Mouse (Mus musculus): ENCODE measurements around the gene Smyd3.
A peak's percentile ranks its signal among the peaks of the same experiment; 100 is the strongest.

Gene Smyd3

DNA sequence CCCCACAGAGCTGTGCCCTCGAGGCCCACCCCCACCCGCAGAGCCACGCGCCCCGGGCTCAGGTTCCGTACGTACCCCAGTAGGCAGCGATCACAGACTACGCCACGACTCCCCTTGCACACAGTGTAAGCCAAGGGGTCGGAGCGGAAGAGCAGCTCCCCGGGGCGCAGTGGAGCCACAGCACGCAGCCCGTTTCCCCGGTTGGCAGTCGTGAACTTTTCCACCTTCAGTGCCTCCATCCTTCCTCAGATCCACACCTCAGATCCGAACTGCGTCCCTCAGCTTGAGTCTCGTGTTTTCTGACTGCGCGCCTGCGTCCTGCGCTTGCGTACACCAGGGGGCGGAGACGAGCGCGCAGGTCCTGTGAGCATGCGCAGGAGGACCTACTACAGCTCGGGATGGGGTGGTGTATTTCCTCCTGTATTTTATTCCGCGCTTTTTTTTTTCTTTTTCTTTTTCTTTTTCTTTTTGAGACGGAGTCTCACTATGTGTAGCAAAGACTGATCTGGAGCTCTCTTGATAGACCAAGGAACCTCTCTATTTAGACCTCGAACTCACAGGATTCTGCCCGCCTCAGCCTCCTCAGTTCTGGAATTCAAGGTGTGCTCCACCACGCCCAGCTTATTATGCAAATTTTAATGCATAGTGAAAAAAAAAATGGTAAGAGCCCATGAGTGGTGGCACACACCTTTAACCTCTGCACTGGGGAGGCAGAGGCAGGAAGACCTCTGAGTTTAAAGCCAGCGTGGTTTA, at the start of gene Smyd3:
Smyd3 (minus strand) TSS at position 329 of the 753 bp plus-strand sequence.
- peak; percentile 73 for DNase-seq (ENCODE audit: low read depth, low spot score)

DNA sequence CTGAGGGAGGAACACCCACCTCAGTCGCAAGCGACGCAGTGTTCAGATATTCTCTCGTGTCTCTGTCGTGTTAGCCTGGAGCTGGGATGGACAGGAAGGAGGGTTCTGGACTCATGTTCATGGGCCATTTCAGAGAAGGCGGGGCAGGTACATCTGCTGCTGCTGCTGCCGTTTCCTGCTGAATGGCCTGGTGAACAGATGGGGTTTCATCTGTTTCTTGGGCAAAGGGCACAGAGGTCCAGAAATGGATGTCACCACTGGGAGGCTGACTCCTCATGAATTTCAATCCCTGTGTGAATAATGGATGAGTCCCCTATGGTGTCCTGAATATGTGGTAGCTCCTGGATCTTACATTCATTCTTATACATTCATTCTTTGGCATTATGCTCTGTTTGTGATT, 49.7 kb upstream of the Smyd3 start:
- DNase-seq (ENCODE audit: low read depth, low spot score) = no peak

DNA sequence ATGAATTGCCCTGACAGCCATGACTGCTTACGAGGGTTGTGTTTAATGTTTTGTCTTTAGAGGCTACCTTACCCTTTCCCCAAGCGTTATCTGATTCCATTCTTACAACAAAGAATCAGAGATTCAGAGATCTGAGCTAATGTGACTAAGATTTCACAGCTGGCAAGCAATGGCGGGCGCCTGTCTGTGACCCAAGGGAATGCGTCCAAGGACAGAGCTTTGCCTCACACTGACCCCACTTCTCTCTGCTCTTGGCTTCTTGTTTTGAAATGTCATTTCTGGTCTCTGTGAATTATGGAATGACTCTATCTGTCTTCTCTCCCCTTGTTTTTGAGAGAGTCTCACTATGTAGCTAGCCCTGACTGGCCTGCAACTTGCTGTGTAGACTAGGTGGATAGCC, 46.1 kb upstream of the Smyd3 start:
- no peak for DNase-seq (ENCODE audit: low read depth, low spot score)

DNA sequence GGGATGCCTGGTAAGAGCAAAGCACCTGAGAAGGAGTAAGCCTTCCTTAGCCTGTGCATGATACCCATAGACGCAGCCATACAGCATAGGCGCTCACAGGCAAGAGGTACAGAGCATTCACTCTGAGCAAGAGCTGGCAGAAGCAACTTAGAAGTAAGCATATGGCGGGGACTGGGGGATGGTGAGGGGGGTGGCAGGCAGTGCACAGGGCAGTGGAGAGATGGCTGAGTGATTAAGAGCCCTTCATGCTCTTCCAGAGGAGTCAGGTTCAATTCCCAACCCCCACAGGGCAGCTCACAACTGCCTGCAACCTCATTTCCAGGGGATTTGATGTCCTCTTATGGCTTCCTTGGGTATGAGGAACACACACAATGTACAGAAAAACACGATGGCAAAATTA, 45.4 kb upstream of the Smyd3 start:
- no peak for DNase-seq (ENCODE audit: low read depth, low spot score)

DNA sequence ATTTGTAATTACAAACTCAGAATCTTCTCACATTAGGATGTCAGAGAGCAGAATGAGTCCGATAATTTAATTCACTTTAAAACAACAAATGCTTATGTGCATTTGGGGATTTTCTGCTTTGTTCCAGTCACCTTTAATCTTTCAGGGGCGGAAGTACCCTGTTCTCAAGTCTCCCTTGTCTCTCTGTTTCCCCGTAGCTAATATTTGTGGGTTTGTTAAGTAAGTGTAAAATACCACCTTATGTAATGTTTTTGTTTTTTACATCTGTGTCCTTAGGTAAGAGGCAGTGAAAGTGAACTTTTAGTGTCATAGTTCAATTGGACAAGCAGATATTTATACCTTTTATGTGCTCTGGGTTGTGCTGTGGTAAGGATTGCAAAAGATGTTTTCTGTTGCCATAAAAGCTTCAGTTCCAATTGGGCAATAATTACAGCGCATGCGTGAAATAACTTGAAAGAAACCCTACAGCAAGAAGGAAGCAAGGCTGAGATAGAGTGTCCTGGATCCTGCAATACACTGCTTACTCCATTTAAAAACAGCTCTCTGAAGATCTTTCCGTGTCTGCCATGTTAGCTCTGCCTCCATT, 43.1 kb upstream of the Smyd3 start:
- no peak for DNase-seq (ENCODE audit: low read depth, low spot score)

DNA sequence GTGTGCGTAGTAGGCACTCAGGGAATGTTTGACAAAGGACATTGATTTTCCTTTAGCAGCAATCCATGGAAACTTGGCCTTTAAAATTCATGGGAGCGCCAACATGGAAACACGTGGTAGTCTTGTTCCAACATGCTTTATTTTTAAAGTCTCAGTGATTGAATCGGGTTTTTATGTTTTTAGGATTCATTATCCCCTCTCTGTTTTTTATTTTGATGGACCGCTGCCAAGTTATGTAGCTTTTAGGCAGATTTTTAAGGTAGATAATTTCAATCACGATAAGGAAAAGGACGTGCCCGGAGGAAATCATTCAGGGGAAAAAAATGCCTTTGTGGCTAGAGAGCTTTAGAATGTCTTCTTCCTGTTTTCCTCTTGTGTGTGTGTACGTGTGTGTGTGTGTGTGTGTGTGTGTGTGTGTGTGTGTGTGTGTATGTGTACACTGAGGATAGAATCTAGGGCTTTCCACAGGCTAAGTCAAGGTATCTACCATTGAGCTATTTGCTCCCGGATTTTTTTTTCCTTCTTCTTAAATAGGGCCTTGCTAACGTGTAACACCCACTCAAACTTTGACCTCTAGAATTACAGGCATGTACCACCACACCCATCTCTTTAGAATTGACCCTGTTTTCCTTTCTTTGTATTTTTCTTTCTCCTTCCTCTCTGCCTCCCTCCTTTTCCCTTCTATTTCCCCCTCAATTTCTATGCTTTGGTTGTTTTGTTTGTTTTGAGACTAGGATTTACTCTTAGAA, 41.8 kb upstream of the Smyd3 start:
- DNase-seq (ENCODE audit: low read depth, low spot score) = no peak

DNA sequence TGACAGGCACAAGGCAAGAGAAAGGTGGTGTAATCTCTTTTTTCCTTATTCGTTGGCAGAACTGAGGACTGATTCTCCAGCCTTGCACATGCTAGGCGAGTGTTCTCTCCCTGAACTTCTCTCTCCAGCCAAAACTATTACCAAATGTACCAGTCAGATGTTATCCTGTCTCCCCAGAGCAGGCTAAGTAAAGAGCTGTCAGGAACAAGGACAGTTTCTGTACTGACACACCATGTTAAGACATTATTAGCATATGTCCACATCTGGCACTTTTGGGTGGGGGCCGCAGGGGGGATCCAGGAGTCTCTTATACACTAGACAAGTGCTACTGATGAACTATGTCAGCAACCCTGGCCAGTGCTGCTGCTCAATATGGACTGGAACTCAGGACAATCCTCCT, 39.1 kb upstream of the Smyd3 start:
- no peak for DNase-seq (ENCODE audit: low read depth, low spot score)

DNA sequence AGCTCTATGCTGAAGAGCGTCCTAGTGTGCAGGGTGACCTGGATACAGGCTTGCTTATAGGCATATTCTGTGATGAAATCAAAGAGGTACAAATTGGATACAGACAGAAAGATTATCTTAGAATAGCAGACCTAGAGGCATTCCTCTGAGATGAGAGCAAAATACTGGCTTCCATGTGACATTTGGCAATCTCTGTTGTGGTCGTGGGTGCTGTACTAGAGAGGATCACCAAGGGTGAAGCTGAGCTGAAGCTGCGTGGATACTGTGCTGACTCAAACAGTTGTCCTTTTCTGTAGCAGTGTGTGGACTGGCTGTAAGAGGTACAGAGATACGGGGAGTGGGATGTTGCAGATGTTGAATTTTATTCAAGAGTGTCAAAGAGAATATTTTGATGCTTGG, 36.1 kb upstream of the Smyd3 start:
- no peak for DNase-seq (ENCODE audit: low read depth, low spot score)

DNA sequence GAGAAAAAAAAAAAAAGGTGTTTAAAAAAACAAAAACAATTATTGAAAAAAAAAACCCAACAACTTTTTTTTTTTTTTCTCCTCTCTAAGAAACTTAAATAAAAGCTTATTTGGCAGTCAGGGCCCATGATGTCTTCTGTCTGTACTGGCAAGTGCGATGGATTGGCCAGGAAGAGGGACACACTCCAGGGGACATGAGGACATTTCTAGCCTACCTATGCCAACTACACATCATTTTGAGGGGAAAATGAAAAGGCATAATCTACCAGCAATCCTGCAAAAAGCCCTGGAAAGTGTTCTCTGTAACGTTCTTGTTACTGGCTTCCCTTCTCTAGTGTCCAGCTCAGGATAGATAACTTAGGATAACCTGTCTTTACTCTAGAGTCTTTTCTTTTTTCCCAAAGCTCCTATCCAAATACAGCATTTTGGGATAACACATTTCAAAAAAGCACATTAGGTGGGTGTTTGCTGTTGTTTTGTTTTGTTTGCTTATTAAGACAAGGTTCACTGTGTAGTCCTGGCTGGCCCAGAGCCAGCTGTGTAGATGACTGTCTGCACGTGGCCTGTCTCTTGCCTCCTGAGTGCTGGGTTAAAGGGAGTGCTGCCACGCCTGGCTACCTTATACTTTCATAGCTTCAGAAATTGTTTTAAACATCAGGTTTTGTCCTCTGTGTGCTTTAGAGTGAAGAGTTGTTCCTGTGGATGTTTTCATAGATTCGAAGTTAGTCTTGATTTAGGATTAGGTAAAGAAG, 35.5 kb upstream of the Smyd3 start:
- DNase-seq (ENCODE audit: low read depth, low spot score) = peak; percentile 13

DNA sequence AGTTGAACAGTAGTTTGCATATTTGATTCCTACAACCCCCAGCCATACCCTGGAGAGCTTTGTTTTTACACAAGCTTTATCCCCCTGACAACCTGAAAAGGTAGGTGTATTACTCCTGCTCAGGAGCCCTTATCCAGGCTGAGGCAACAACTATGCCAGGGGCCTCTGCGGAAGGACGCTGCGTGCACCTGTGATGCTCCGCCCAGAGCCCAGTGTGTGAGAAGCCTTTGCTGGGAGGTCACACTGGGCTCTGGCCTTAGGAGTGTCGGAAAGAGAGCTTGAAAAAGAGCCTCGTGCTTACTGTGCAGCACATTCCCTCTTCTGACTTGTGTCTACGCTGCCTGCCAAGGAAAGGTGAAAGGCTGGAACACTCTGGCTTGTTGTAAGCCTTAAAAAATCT, 34.9 kb upstream of the Smyd3 start:
- DNase-seq (ENCODE audit: low read depth, low spot score) = no peak

DNA sequence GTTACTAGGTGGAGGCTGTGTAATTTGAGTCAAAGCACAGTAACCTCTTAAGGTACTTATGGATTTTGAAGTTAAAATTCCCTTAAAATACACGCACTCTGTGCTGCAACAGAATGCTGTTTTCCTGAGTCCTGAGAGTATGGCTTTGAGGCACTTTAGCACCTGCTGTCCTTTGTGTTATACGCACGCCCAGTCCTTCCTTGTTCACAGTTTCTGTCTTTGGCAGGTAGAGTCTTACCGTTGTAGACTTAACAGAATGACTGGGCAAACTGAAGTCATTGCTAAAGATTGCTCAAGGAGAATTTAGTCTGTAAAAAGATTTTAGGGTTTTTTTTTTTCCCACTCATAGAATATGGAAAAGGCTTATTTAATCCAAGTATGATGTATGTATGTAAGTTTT, 34.1 kb upstream of the Smyd3 start:
- DNase-seq (ENCODE audit: low read depth, low spot score) = no peak

DNA sequence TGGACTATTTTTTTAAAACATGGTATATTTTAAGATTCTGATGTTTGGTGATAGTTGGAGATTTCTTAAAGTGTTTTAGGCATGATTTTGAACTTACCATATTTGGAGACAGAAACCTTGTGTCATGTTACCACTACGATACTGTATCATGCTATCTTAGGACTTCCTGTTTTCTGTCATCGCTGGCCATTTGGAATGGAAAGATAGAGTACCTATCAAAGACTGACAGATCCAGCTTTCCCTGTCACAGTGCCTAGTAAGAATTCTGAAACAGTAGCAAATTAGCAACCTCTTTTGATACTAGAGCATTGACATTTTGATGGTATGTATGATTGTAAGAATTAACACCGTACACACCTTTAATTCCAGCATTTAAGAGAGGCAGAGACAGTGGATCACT, 33.5 kb upstream of the Smyd3 start:
- no peak for DNase-seq (ENCODE audit: low read depth, low spot score)

DNA sequence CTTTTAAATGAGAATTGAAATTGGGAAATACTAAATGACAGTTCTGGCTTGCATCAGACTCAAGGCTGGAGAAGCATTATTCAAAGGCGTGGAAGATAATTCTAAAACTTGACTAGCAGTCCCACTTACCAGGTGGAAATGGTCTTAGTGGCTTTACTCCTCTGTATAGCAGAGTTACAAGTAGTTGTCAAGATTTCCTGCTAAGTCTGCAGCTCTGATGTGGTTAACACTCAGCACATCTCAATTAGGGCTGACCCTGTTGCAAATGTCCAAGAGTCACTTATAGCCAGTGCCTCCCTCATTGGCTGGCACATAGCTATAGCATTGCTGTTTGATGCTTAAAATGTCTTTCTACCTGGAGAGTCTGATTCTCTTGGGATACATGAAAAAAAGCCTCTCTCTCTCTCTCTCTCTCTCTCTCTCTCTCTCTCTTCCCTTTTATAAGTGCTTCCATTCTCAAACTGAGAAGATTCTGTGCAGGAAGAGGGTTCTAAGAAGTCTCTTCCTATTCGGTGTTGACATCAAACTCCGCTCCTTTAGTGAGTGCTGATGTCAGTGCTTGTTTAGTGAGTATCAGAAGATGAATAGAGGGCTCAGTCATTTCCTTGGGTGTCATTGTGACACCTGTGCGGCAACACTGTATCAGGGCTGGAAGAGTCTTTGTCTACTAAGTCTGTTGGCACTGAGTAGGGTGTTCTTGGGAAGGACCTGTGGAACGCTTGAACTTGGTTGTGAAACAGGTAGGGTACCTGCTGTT, 31.3 kb upstream of the Smyd3 start:
- no peak for DNase-seq (ENCODE audit: low read depth, low spot score)

DNA sequence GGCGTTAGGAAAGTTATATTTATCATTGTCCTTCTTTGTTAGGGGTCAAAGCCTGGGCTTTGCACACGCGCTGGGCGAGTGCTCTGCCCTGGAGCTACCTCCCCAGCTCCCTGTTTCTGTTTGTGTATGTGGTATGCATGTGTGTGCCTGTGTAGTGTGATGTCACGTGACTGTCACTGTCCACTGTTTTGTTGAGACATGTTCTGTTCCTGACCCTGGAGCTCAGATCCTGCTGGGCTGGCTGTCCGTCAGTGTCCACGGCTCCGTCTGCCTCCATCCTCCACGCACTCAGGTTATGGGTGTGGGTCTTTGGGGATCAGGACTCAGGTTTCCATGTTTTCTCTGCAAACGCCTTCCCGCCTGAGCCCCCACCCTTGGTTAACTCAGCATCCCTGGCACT, 30.4 kb upstream of the Smyd3 start:
- no peak for DNase-seq (ENCODE audit: low read depth, low spot score)

DNA sequence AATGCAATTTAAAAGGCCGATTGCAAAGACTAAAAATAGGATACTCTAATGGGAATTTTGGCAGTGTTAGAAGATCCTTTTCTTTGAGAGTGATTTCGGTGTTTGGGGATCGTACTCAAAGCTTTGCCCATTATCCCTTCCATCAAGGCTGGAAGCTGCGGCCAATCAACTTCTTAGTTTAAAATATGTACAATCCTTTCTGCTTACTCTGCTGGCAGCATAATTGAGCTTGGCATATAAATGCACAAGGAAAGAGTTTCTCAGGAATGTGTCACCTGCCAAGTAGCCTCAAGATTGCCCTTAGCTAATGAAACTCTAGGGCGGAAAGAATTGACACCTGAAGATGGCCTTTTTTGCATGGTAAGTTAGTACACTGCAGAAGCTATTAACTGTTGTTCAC, 29.3 kb upstream of the Smyd3 start:
- no peak for DNase-seq (ENCODE audit: low read depth, low spot score)

DNA sequence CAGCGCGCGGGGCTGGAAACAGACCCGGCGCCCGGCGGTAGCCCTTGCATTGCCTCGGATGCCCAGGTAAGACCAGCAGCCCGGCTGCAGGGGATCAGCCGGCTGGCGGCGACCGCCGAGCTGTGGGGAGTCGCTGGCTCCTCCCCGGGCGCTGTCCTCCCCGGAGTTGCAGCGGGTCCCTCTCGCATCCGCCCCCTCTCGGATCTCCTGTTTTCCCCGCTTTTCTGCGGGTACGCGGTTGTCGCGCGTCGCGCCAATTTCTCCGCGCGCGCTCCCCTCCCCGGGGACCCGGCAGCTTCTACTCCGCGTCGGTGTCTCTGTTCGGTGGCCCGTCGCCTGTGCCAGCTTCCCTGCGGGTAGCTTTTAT, 28.7 kb upstream of the Smyd3 start:
- DNase-seq (ENCODE audit: low read depth, low spot score) = no peak

DNA sequence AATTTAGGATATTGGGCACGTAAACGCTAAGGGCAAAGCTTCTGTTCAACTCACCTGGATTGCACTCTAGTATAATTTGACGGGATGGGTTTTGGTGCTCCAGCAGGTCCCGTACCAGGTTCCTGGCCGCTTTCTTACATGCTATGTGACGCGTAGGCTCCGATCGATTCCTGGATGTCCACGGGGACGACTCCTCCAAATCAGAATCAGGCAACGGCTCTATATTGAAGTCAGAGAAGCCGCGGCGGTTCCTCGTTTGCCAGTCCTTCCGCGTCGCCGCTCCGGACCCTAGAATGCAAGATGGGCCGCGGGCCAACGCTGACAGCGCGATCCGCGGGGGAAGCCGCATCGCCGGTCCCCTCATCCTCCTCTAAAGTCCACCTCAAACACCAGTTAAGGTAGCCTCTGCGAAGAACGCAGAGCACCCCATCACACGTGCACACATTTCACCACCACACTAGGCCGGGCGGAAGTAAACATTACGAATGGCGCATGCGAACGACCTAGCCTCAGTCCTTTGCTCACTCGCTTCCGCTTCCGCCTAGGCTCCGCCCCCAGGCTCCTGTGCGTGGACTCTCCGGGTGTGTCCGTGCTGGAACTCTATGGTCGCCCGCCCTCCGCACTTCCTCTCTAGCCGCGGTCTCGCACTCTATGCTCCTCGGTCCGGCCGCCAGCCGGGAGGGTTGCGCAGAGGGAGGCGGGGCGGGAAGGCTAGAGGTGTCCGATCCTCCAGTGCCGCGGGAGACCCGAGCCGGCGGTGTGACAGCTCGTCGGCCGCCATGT, 28.1 kb upstream of the Smyd3 start, which contains the start of the genes Tfb2m and Cnst:
Tfb2m (minus strand) TSS at position 500 of the 783 bp plus-strand sequence.
Cnst (plus strand) TSS at position 603 of the 783 bp plus-strand sequence.
- peak; percentile 96 for DNase-seq (ENCODE audit: low read depth, low spot score)

DNA sequence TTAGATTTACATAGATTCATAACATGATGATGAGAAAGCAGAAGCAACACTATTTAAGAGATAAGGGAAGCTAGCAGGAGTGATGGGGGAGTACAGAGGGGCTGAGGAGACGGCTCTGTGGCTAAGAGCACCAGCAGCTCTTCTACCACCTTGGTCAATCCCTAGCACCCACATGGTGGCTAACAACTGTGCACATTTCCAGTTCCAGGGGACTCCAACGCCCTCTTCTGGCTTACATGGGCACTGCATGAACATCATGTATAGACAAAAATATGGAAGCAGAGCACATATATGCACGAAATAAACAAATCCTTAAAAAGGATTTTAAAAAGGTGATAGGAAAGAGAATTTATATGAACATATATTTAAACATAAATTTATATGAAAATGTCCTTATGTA, 23.7 kb upstream of the Smyd3 start:
- no peak for DNase-seq (ENCODE audit: low read depth, low spot score)

DNA sequence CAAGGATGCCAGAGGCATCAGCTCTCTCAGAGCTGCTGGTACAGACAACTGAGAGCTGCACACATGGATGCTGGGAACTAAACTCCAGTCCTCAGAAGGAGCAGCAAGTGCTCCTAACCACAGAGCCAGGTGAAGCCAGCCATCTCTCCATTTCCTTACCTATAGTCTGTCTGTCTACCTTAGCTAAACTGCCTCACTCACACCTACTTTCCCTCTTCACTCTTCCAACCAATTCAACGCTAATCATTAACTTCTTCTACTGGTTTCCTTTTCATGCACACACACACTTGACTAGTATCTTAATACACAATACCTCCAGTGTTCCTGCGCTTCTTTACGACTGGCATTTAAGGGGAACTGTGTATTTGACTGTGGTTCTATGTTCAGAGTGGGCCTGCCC, 22.0 kb upstream of the Smyd3 start:
- DNase-seq (ENCODE audit: low read depth, low spot score) = no peak

DNA sequence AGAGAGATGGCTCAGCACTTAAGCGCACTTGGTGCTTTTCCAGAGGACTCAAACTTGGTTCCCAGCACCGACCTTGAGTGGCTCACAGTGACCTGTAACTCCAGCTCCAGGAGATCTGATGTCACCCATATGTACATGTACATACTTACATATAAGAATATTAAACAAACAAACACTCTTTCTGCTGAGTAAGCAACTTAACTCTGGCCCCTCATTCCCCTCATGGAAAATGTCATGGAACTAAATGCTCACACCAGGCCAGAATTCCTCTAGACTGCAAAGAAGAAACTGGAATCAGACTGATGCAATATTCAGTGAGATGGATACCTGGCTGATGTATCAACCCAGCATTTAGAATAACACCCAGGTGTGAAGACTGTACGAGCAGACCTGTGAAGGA, 21.2 kb upstream of the Smyd3 start:
- no peak for DNase-seq (ENCODE audit: low read depth, low spot score)

DNA sequence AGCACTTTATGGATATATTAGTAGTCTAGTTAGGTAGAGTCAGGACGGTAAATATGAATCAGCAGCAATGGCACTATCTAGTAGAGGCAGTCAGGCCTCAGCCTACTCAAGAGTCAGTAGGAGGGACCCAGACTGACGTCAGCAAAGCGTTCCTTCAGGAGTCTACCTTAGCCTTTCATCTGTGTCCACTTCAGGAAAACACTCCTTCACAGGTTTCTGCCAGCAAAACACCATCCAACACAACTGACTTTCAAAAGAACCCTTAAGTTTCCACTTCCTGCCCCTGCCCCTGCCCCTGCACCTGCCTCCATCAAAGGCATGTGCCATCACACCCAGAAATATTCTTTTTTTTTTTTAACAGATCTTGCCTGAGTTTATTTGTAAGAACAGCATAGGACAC, 2.1 kb upstream of the Smyd3 start:
- no peak for DNase-seq (ENCODE audit: low read depth, low spot score)
